Mouse (Mus musculus) retina, embryonic 14.5 days (tissue): Measurements from ENCODE around the gene Tepp.

ENCODE experiments used
- DNase-seq: peaks from one replicate; pipeline ENCODE4 v3.0.0-alpha.2; 2015; ENCODE audit warnings: low spot score

The Tepp gene

DNA sequence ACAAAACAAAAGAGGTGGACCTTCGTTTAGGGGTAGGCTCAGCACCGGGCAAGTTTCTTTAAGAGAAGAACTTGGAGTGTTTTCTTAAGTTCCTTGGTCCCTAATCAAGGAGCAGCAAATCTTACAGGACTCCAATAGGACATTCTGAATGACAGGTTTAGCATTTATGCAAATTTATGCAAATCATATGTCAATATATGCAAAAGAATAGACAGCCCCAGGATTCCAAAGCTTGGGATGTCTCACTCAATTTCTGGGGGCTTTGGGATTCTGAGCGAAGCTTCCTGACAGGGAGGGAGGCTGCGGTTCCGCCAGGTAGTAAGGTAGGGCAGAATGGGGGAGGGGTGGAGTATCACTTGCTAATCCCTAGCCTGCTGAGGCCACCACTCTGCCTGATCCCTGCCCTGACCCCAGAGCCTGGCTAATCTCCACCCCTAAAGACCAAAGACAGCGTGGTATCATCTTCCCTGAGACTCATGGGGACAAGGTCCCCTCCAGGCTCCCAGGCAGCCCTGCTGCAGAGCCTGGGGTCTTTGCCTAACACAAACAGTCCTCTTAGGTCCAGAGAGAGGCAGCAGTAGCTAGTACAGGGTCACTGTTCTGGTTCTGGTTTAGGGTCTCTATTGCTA lies at the start of gene Tepp:
Tepp (plus strand) TSS at position 225 of the 629 bp plus-strand sequence.
- peak; percentile 19 for DNase-seq

DNA sequence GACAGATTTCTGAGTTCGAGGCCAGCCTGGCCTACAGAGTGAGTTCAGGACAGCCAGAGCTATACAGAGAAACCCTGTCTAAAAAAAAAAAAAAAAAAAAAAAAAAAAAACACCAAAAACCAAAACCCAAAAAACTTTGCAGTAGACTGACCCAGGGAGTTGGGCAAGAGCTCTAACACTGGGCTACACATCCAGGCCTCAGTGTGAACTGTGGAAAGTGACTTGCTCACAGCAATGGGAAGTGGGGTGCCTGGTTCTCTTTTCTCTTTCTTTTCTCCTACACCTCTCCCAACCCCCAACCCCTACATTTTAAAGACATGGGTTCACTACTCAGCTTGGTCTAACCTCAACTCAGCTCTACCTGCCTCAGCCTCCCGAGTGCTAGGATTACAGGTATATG lies 48.2 kb upstream of the Tepp start:
- DNase-seq = no peak

DNA sequence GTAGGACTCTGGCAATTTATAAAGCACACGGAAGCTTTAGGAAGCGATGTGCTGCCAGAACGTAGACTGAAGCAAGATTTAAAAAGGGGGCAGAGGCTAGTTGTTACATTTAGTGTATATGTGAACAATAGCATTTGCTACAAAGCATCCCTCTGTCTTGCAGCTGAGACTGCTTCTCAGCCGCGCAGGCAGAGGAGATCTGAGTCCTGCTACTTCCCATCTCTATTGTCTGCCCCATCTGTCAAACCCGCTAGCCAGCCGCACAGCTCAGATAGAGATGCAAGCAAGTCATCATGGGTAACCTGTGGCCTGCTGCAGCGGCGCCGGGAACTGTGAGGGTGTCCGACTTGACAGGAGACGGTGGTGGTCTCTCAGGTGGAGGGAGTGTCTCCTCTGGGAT lies 39.9 kb upstream of the Tepp start:
- DNase-seq = no peak

DNA sequence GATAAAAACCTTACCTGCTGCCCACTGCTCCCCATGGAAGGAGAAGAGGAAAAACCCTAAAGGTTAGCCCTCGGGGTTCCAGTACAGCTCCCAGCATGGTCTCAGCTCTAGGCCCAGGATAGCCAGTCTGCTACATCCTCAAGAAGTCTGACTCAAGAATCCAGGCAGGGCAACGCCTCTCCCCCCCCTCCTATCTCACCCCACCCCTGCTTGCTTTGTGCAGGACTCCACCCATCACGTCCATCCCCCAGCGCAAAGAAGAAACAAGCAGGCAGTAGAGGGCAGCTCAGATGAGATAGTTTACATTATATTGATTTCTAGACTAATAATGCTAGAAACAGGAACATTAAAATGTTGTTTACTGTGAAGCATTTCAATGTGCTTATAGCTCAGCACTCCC lies 38.5 kb upstream of the Tepp start:
- no peak for DNase-seq

DNA sequence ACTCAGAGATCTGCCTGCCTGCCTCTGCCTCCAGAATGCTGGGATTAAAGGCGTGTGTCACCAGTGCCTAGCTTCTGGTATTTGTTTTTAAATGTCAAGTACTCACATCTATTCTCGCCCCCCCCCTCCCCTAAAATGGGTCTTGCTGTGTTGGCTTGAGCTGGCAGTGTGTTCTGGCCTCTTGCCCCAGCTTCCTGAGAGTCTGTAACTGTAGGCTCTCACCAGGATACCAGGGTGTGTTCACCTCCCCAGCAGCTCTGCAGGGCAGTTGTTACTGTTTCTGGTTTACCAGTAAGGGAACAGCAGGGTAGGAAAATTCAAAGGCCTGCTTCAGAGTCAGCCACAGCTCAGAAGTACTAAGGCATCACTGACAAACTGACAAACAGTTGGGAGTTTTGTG lies 37.5 kb upstream of the Tepp start:
- DNase-seq = no peak

DNA sequence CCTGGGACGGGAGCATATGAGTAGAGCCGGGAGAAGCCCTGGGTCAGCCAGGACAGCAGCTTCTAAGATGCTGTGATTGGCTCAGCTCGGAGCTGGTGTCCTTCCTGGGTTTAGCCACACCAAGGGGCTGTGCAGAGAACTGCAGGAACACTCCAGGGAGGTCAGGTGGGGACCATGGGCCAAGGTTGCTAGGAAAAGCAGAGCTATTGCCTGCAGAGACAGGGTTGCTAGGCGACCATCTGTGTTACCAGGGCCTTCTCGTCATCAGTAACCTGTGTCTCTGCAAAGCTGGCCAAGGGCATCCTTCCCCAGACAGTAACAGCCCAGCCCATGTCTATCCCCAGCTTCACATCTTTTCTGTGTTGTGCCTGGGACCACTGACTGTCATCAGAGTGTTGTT lies 28.9 kb upstream of the Tepp start:
- no peak for DNase-seq

DNA sequence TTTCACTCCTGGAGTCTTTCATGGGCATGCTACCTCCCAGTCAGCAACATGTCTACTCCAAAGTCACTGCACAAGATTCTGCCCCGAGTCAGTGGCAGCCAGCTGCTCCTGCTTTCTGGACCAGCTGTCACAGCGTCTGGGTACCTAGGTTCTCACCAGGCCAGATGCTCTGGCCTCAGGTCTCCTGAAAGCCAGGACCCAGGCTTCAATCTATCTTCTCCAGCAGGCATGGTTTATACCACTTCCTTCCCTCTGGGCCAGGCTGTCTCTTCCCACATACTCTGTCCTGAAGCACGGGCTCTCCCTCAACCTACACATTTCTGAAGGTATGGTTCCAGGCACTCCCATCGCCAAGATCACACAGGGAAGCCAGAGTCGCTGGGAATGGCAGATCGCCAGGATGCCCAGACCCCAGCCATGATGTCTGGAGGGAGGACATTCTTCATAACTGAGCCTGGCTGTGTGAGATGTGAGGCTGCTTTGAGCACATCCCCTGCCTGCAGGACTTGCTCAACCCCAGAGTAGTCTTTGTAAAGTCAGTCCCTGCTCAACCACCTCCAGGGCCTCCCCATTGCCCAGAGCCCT lies 21.2 kb upstream of the Tepp start:
- no peak for DNase-seq

DNA sequence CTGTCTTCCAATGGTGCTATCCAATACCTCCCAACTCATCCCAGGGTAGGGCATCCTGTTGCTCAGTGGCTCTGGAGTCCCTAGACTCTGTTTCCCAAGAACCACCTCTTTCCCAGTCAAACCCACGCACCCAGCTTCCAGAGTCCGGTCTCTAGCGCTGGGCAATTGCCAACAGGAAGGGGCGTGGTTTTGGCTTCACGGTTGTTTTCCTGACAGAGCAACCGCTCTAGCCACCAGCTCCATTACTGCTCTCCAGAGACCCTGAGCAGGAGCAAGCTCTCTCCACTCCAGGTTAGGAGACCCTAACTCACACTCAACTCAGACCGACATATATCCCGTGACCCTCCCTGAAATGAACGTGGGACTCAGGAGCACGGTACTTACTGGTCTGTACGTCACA lies 17.2 kb upstream of the Tepp start:
- DNase-seq = no peak

DNA sequence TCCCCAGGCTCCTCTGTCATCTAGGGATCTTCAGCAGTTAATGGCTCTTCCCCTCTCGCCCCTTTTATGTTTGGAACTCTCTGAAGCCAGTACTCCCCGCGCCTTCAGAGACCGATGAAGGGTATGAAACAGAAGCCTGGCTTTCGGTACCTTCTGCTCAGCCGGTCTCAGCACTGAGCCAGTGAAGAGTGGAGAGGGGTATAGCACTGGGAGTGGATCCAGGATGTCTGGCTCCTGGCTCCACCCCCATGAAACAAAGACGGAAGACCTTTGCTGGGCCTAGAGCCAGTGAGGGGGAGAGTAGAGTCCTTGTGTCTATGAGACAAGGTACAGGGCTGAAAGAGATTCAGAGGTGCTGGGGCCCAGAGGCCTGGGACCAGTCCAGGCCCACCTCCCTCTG lies 16.5 kb upstream of the Tepp start:
- DNase-seq = no peak

DNA sequence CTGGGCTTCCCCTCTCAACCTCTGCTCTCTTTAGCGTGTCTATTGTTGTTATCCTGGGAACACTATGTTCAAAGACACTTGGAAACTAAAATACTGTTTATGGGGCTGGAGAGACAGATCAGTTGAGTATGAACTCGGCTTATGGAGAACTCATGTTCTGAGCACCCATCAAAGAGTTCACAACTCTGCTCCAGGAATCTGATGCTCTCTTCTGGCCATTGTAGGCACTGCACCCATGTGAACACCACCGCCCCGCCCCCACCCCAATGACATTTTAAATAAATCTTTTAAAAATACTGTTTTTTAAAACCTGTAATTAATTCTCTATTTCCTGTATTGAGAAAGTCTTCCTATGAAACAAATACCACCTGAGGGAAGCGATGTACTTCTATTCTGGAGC lies 8.0 kb upstream of the Tepp start:
- peak; percentile 64 for DNase-seq

DNA sequence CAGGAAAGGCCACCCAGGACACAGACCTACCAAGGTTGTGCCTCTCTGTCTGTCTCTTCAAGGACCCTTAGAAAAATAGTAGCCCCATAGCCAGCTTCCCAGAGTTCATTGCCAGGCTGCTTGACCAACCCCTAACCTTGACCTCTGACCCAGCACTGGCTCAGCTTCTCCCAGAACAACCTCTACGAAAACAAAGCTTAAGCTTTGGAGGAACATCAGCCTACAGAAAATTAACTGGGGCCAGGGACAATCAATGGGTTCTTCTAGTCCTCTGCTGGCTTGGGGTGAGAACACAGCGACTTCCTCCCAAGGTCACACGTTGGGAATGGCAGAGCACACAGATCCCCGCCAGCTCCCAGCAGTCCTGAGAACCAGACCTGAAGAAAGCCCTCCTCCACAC lies 4.8 kb upstream of the Tepp start:
- no peak for DNase-seq

DNA sequence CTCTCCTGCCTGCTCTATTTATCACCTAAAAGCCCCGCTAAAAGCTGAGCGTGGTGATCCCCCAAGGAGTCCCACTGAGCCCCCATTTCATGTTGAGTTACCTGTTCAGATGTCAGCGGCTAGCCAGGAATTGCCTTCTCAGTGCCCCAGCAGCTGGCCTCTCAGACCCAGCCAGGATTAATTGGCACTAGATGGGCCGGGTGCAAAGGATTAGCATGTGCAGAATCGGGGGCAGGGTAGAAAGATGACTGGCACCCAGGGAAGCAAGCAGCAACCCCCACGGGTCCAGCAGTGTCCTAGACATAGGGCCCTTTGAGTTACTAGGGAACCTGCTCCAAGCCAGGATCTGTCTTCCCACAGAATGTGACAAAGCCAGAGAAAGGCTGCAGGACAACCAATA lies 3.9 kb upstream of the Tepp start, which contains the start of gene Cngb1:
Cngb1 (minus strand) TSS at position 155 of the 400 bp plus-strand sequence.
- no peak for DNase-seq

DNA sequence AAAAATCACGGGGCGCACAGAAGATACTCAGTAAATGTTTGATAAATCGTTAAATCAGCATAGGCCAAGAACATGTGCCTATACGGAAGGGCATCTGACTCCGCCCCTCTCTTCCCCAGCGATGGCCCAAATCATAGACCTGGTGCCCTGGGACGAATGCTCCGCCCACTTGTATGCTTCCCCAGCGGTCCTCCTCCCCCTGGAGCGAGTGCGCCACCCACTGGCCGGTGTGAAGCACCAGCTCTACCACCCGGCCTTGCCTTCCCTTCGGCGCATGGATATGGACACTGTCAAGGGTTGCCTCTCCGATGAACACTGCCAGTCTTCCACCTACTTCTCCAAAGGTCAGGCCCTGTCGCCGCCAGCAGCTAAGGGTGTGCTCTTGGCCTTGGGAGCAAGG lies 2.5 kb downstream of the Tepp start:
- no peak for DNase-seq

DNA sequence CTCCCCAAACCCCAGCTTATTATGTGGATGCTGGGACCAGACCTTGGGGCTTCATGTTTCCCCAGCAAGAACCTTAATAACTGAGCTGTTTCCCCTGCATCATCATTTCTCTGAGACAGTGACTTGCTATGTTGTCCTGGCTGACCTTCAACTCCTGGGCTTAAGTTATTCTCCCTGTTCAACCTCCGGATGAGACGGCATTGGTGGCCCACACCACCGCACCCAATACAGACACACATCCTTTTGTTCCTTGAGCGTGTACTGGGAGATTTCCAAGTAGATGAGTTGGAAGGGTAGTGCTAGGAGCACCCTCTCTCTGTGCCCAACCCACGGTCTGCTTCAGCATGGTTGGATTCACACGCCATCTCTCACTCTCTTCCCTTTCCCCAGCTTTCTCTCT lies 3.5 kb downstream of the Tepp start:
- DNase-seq = no peak

DNA sequence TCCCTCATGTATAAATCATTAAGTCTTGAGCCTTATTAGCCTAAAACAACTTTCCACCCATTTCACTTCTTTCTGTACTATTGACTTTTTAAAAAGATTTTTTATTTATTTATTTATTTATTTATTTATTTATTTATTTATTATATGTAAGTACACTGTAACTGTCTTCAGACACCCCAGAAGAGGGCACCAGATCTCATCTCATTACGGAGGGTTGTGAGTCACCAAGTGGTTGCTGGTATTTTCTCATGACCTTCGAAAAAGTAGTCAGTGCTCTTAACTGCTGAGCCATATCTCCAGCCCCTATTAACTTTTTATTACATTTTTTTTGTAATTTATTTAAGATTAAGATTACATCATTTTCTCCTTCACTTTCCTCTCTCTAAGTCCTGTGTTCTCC lies 4.3 kb downstream of the Tepp start:
- no peak for DNase-seq

DNA sequence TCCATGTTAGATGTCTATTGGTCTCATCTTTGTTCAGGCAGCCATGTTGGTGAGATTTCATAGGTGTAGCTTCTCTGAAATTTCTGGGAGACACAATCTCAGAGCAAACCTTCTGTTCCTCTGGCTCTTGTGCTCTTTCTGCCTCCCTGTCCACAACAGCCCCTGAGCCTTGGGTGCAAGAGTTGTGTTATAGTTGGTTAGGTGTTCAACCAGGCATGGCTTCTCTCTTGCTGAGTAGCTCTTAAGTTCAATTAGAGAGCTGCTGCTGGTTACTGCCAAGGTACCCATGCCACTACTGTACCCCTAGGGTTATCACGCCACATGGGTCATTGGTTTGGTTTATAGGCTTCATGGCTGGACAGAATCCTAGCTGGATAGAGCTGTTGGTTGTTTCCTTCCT lies 5.0 kb downstream of the Tepp start:
- DNase-seq = no peak

DNA sequence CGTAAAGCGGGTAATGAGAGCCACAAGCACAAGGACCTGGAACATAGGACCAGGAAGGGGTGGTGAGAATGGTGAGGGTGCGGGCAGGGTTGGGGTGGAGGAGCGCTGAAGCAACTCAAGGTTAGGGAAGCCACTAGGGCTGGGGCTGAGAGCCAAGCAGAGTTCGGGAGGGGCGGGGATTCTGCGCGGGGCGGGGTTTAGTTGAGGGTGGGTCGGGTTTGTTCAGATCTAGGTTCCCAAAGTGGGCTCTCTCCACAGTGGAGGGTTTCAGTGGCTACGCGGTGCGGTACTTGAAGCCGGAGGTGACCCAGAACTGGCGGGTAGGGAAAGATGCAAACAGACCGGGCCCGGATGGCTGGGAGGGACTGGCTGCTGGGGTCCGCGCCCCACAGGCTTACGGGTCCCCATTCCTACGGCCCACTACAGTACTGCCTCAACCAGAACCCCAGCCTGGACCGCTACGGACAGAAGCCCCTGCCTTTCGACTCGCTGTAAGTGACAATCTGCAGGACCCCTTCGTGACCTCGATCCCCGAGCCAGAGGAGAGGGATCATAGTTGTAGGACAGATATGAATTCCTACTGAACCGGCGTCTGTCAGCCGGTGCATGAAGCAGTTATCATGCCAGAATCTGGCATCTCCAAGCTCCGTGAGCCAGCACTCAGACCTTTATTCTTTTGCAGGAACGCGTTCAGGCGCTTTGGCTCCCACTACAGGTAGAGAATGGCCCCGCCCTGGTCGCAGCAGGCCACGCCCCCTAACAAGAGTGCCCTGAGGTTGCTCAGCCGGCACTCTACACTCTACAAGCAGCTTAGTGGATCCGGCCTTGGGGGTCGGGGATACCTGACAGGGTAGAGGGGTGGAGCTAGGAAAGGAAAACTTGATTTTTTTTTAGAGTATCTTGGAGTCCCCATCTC lies 10.1 kb downstream of the Tepp start:
- DNase-seq = peak; percentile 68

DNA sequence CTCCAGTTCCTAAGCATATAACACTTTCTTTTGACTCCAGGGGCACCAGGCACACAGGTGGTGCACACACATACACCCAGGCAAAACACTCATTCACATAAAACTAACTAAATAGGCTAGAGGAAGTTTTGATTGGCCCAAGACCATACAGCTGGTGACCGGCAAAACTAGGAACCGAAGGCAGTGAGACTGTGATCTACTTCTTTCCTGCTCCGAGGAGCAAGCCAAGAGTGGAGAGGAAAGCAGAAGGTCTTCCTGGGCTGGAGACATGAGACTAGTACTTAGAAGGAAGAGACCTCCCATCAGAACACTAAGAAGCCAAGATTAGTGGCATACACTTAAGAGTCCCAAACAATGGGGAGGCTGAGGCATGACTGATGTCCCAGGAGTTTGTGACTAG lies 12.8 kb downstream of the Tepp start:
- DNase-seq = no peak

DNA sequence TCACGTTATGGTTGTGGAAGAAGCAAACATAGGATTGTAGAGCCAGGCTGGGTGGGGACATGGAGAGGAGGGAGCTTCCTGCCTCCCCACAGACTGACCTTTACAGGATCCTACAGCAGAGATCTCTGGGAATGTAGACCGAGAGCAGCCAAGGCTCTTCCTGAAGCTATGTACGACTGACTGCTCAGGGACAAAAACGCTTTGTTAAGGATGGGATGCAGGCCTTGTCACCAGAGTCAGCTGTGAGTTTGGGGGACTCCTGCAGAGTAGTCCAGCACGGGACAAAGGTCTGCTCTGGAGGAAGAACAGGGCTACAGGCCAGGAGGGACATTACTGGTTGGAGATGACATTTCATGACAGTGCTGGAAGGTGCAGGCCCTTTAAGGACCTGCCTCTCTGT lies 14.3 kb downstream of the Tepp start:
- no peak for DNase-seq

DNA sequence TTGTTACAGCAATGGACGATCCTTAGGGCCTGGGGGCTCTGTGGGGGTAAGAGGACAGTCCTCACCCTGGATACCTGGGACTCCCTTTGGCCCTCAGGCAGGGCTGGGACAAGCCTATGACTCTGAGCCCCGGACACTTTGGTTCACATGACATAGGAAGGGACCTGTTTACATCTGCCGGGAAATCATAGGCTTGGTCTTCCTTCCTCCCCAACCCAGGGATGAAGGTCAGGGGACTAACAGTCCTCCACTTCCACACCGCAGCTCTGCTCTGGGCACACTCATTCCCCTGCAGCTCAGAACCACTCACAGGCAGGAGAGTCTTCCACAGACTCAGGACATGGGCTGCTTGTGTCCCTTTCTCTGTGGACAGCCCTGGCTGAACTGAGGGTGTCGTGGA lies 16.5 kb downstream of the Tepp start:
- no peak for DNase-seq

DNA sequence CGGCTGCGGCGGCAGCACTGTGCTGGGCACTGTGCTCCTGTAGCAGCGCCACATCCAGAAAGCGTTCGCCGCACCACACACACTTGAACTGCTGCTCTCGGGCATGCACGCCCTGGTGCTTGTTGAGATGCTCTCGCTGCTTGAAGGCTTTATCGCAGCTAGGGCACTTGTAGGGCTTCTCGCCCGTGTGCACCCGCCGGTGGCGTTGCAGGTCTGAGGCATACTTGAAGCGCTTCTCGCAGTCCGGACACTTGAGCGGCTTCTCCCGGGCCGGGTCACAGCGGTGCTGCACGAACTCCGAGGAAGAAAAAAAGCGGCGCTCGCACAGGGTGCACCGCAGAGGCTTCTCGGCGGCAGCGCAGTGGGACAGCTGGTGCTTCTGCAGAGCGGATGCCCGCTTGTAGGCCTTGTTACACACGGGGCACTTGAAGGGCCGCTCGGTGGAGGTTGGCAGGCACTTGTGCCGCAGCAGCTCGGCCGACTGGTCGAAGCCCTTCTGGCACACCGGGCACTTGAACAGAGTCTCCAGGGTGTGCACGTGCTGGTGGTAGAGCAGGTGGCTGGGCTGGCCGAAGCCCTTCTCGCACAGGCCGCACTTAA lies 17.6 kb downstream of the Tepp start:
- no peak for DNase-seq

DNA sequence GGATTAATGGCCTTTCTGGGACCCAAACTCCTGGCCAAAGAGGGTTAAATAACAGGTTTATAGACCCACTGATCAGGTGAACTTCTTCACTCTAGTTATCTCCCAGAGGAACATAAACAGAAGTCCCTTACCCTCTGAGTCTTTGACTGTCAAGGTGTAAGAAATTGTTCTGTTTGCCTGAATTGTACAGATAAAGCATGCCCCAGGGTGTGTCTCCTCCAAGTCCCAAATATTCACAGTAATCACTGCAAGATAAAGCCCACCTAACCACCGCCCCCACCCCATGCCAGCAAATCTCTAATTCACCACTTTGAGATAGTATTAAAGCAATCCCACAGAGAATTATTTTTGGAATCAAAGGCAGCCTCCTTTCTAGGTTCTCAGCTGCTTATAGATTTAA lies 20.0 kb downstream of the Tepp start:
- no peak for DNase-seq

DNA sequence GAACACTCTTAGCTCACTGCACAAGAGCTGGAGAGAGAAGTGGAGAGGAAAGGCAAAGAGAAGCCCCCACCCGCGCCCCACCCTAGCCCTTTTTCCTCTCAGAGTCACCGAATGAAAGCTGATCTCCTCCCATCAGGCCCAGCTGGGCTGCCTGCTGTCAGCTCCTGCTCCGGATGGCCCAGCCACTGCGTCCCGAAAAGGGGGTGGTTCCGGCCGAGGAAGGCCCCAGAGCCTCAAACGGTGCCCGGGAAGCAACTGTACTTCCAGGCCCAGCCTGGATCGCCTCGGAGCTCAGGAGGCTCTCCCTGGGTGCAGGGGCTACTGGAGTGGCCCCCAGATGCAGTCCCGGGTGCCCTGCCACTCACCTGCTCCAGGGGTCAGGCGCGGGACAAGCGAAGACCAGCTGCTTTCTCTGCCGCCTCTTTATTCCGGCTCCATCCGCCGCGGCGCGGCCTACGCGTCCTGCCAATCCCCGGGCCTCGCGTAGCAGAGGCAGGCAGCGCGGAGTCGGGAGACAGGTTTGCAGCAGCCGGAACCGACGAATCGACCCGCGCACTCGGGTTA lies 20.9 kb downstream of the Tepp start:
- DNase-seq = no peak
